Mouse (Mus musculus): Measurements from ENCODE around the gene Poc1a.

Poc1a gene

DNA sequence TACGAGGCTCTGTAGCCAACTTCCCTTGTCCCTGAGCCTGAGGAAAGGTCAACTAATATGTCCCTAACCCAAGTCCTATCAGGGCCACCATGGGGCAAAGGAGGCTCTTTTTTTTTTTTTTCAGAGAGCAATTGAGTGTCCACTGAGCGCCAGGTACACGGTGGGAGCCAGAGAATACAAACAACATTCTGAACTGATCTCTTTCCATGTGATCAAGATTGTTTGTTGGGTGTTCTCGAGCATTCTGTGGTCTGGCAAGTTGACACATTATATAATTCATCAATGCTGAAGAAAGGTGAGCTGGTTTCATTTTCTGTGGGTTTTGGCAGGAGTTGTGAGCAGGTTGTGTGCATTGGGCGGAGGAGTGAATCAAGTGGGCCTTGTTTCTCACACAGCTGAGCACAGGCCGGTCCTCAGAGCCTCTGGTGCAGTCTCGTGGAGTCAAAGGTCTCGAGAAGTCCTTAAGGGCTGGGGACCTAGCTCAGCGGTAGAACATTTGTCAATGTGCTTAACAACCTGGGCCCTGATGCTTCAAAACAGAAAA is 17.4 kb upstream of the Poc1a start:
- DNase-seq (ENCODE audit: low spot score in 2 of 2) = no peak

DNA sequence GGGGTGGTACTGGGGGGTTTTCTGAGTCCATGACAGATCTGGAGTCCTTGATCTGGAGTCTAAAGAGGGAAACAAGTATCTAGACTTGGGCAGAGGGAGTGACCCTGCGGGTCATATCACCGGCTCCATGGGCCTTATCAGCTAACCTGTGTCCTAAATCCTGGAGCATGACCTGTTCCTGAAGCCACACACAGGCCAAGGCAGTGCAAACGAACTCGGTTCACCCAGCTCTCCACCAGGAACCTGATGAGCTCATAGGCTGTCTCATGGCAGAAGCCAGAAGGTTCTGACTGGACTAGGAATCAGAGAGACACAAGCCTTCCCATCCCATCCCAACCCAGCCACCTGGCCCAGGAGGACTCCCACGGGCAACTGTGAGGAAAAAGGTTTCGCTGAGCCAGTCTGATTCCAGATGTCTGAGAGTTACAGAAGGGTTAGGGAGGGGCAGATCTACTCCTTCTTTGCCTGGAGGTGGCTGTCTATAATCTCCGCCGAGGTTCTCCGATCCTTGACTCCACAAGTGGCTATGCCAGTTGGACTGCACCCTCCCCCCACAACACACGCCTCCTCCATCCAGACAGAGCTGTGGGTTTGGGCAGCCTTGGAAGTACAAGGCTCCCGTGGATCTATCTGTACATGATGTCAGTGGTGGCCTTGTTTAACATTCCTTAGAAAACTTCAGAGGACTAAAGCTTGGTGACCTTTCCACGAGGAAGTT is 15.3 kb upstream of the Poc1a start:
- no peak for DNase-seq (ENCODE audit: low spot score in 2 of 2)

- DNase-seq (ENCODE audit: low spot score in 2 of 2) = no peak
Observed at GRCm38 (mm10) chr9:106266936-106267657, 13.8 kb upstream of the Poc1a start.

DNA sequence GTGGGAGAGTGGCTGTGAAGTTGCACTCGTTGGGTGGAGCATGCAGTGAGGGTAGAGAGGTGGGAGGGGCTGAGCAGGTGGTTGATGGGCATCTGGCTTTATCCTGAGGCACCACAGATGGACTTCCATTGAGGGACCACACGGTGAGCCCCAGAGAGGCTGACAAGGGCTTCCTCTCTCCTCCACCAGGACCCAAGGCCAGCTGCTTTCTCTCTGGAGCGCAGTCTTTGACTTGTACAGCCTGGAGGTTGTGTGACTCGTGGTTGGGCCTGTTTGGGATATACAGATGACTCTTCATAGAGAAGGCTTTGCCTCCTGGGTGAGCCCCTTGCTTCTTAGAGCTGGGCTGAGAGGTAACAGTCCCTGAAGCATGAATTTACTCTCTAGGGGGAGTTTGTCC is 12.4 kb upstream of the Poc1a start:
- DNase-seq (ENCODE audit: low spot score in 2 of 2) = no peak

GRCm38 (mm10) chr9:106269076-106269788 is 11.6 kb upstream of the Poc1a start:
- no peak for DNase-seq (ENCODE audit: low spot score in 2 of 2)

DNA sequence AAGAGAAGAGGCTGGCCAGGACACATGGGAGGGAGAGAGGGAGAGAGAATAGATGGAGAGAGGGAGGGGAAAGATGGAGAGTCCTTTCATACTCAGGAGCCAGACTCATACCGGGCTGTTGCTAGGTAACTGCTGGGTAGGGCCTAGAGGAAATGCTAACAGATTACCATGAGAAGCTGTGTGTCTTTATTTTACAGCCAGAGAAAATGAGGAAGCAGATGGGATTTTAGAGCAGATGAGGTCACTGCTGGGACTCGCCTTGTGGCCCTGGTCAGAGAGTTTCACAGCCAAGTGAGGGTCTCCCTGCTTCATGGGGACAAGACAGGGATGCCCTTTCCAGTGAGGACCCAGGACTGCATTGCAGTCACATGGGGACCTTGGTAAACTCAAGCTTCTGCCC is 11.0 kb upstream of the Poc1a start:
- DNase-seq (ENCODE audit: low spot score in 2 of 2) = no peak

DNA sequence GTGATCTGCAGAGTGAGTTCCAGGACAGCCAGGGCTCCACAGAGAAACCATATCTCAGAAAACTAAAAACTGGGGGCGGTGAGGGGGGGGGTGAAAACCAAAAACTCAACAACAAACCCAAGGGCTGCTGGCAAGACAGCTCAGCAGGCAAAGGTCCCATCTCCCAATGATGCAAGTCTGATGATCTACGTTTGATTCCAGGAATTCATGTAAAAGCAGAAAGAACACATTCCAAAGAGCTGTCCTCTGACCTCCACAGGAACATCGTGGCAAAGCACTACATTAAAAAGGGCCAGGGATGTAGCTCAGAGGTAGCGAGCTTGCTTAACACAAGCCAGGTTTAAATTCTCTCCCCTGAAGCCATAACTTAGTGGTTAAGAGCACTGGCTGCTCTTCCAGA is 10.2 kb upstream of the Poc1a start:
- DNase-seq (ENCODE audit: low spot score in 2 of 2) = no peak

- no peak for DNase-seq (ENCODE audit: low spot score in 2 of 2)
Observed at GRCm38 (mm10) chr9:106272288-106272687, 8.6 kb upstream of the Poc1a start.

DNA sequence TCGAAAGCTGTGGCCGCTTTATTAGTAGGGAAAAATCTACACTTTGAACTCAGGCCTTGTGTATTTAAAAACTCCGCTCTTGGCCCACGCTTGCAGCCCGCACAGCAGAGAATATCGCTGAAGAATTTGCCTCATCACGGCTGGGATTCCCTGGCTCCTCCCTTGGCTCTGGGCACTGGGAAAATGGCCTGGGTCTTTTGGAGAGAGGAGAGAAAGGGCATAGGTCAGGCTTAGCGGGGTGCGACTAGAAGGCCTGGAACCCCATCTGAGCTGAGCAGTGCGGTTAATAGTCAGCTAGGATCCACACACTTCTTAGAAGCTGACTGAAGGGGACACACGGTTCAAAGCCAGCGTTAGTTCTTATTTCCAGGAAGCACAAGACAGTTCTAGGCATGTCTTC is 7.6 kb upstream of the Poc1a start:
- no peak for DNase-seq (ENCODE audit: low spot score in 2 of 2)

- DNase-seq (ENCODE audit: low spot score in 2 of 2) = no peak
Observed at GRCm38 (mm10) chr9:106273791-106274190, 7.1 kb upstream of the Poc1a start.

GRCm38 (mm10) chr9:106274652-106275180 is 6.1 kb upstream of the Poc1a start:
- no peak for DNase-seq (ENCODE audit: low spot score in 2 of 2)

DNA sequence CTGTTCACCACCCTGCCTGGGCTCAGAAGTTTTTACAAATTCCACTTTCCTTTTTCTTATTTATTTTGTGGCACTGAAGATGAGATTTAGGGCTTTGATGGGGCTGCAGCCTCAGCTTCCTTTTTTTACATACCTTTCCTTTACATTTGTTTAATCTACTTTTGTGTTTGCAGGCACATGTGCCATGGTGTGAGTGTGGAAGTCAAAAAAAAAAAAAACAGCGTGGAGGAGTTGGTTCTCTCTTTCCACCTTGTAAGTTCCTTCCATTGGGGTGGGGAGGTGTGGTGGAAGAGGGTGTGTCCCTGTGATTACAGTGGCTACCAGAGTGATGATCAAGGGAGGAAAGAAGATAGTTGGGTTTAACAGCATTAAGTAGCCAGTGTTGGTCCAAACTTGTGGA is 5.1 kb upstream of the Poc1a start:
- no peak for DNase-seq (ENCODE audit: low spot score in 2 of 2)

DNA sequence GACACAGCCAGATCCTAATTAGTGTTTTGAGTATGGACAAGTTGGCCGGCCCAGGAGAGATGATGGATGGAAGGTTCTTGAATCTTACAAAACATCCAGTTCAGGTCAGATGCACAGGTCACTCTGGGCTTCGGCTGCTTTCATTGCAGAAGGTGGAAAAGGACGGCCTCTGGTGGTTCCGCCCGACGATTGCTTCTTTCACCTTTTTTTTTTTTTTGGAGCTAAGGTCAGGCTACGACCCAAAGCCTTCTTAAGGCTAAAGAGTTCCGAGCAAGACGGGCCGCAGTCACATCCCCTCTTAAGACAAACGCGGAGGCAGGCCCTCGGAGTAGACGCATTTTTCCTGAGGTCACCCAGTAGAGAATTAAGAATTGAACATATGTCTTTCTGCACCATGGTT is 475 bp upstream of the Poc1a start:
- DNase-seq (ENCODE audit: low spot score in 2 of 2) = peak in 1 of 2 experiments; percentile 27

DNA sequence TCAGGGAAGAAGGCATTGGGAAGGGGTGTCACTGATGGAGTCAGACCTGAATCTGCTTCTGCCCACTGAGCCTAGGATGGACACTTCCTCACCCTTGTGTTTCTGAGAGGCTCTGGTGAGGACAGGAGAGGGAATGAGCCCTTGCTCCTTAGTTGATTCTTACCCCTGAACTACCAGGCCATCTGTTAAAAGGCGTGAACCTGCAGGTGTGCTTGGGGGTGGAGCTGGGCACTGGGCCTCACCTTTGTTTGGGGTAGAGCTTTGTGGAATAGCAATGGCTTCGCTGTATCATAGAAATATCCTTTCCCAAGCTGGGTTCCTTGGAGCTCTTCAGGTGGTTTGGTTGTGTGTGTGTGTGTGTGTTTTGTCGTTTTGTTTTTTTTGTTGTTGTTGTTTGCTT is 1.2 kb downstream of the Poc1a start:
- DNase-seq (ENCODE audit: low spot score in 2 of 2) = no peak

DNA sequence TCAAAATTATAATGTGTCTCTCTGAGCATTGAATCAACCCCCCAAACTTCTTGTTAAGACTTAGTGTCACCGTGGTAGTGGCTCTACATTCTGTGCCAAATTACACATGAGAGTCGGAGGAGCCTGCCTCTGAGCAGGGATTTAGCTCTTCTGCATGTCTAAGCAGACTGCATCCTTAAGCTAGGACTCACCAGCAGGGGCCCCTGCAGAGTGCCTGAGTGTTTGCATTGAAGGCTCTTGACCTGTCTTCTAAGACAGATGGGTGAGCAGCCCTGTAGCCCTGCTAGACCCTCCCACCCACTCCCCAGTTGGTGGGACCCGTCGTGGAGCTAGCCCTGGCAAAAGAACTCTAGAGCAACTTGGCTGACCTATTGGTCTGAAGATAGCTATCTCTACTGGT is 6.3 kb downstream of the Poc1a start:
- no peak for DNase-seq (ENCODE audit: low spot score in 2 of 2)

GRCm38 (mm10) chr9:106288864-106289263 is 8.0 kb downstream of the Poc1a start:
- peak; percentile 52 to 80 for DNase-seq (ENCODE audit: low spot score in 2 of 2)

DNA sequence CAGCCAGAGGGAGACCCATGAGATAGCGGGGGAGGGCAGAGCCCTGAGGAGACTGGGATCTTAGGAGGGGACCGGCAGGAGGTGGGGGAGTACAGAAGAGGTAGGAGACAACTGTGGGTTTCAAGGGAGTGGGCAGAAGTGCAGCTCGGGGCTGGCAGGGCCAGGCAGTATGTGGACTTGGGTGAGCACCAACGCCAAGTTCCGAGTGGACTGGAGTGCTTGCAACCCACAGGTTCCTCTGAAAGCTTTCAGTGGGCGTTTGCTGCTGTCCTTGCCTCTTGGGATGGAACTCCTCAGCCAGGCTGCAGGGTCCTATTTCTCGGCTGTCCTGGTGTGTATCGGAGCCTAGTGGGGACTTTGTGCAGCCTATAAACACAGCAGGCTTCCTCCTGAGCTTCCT is 9.0 kb downstream of the Poc1a start:
- DNase-seq (ENCODE audit: low spot score in 2 of 2) = no peak

- DNase-seq (ENCODE audit: low spot score in 2 of 2) = no peak
Observed at GRCm38 (mm10) chr9:106290636-106291122, 9.8 kb downstream of the Poc1a start.

DNA sequence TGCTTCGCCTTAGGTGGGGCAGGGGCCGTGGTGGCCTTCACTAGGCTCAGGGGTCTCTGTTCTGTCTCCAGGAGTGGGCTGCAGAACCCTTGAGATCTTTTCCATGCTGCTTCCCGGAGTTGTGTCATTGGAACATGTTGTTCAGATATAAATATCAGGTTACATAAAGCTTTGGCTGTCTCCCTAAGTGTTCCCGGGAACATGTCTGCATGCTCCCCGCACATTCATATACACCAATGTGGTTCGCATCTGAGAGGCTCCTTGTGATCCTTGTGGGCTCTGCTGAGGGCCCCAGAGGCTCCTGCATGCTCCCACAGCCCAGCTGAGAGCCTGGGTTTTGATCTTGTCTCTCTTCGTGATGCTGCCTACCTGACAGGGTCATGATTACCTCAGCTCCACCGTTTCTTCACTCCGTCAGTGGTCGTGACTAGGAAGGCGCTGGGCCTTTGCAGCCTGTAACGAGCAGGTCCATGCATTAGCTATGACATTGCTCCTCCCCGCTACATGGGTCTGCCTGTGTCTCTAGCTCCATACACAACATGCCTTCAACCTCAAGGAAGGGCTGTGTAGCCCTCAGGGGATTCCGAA is 12.8 kb downstream of the Poc1a start:
- no peak for DNase-seq (ENCODE audit: low spot score in 2 of 2)

- no peak for DNase-seq (ENCODE audit: low spot score in 2 of 2)
Observed at GRCm38 (mm10) chr9:106296637-106297174, 15.8 kb downstream of the Poc1a start.

DNA sequence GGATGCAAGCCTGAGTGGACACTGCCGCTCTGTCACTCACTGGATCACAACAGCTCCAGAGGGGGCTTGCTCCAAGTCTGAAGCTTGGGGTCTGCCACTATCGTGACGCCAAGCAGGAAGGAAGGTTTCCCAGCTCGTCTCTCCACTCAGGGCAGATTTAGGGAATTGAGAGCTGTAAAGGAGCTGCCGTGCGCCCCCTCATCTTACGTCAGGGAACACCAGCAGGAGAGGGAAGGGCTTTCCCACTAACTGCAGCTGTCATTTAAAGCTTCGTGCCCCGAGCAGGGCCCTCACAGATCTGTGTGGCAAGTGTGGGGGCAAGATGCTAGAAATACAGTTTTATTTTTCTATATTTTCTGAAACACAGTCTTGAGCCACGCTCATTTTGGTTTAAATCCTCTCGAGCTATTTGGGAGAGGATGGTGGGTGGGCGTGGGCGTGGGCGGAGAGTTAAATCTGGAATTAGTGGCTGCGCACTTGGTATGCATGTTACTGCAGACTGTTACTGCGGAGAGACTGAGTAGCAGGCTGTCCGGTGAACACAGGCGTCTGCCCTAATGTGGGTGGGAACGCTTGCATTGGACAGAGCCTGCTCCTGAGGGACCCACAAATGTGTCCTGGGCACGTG is 19.4 kb downstream of the Poc1a start:
- no peak for DNase-seq (ENCODE audit: low spot score in 2 of 2)
